Mouse (Mus musculus) intestine, embryonic 16.5 days (tissue): ENCODE measurements at regions not wholly inside any gene's neighbourhood (a gene's known extent, or its start where the extent isn't known, plus 50 kb on each side); places are given as distances from the start of the nearest gene placed in this dataset.
A peak's percentile ranks its signal among the peaks of the same experiment; 100 is the strongest.

ENCODE experiments used
- ATAC-seq: fragments of 200-750 bp; cut with Nextera tagmentation; 2 replicates; pipeline ENCODE4 v1.8.0; 2017; ENCODE audit warnings: moderate TSS enrichment, moderate library complexity
- H3K27ac ChIP-seq: fragments of 300-500 bp; sonication (generic); 2 replicates; pipeline ENCODE4 v1.5.1; 2014; ENCODE audit warnings: mild to moderate bottlenecking, low read length
- H3K27me3 ChIP-seq: fragments of 300-500 bp; sonication (generic); replicated peaks from 2 replicates; pipeline ENCODE4 v1.6.1; 2014; ENCODE audit warnings: low read length, control low read depth, mixed read lengths; ENCODE audit not compliant: control insufficient read depth, insufficient read depth
- H3K36me3 ChIP-seq: fragments of 300-500 bp; sonication (generic); 2 replicates; pipeline ENCODE4 v1.6.1; 2014; ENCODE audit warnings: low read length, control low read depth; ENCODE audit not compliant: control insufficient read depth, insufficient read depth
- H3K4me1 ChIP-seq: fragments of 300-500 bp; sonication (generic); 2 replicates; pipeline ENCODE4 v1.6.1; 2014; ENCODE audit warnings: low read length, control low read depth, mixed read lengths; ENCODE audit not compliant: control insufficient read depth, insufficient read depth
- H3K4me2 ChIP-seq: fragments of 300-500 bp; sonication (generic); 2 replicates; pipeline ENCODE4 v1.6.1; 2014; ENCODE audit warnings: low read depth, low read length, control low read depth
- H3K4me3 ChIP-seq: fragments of 300-500 bp; sonication (generic); 2 replicates; pipeline ENCODE4 v1.5.1; 2014; ENCODE audit warnings: mild to moderate bottlenecking, low read length
- H3K9ac ChIP-seq: fragments of 300-500 bp; sonication (generic); 2 replicates; pipeline ENCODE4 v1.6.1; 2014; ENCODE audit warnings: low read depth, low read length
- H3K9me3 ChIP-seq: fragments of 300-500 bp; sonication (generic); 2 replicates; pipeline ENCODE4 v1.6.1; 2016; ENCODE audit warnings: low read length, control low read depth; ENCODE audit not compliant: control insufficient read depth
- WGBS: fragments of 180-500 bp; shearing (Covaris S2); extraction: QIAGEN DNeasy Blood & Tissue Kit; methylation state at CpG from one replicate; pipeline ENCODE4 v1.1.7; 2014; 5-methylcytosine and 5-hydroxymethylcytosine counted together

DNA sequence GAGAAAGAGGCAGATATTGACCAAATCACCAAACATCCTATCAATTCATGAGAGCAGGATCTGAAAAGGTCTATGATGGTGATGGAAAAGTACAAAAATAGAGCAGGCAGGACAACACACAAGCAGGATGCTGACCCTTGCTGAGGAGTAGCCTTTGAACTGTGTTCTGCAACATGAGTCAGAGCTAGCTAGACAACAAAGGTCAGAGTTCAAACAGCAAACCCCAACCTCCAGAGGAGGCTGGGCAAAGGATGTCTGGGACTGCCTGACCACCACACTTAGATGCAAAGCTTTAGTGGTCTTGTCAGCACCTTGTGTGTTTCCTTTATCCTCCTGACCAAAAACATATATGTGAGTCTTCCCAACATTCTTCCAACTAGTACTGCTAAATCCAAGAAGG lies 122.5 kb upstream of the Car8 start:
- Histone ChIP-seq H3K36me3 (no peaks in the 10 kb centered on the region), H3K4me1 (no peaks in the 10 kb centered on the region), H3K4me2 (no peak overlapping the region), H3K27me3 (no peaks in the 10 kb centered on the region), H3K4me3 (no peak overlapping the region), H3K27ac (no peak overlapping the region), H3K9me3 (no peaks in the 10 kb centered on the region), H3K9ac (no peak overlapping the region)
- ATAC-seq: no peak

DNA sequence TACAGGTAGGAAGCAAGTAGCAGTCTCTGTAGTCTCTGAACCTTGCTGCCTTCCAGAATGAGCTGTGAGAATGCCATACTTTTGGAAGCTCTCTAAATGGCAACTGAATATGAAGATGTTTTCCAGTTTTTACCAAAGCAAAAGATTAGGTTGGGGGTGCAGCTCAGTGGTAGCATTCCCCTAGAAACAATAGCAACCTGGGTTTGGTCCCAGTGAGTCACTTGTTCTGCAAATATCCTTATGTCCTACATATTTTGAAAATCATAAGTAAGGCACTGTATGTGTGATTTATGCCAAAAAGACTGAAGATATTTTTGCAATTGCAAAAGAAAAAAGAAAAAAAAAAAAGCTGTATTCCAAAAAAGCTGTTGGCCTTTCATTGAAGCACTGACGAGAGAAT lies 118.6 kb upstream of the Car8 start:
- no peak overlapping the region for H3K4me3 ChIP-seq
- H3K27ac ChIP-seq: no peak overlapping the region
- H3K9ac ChIP-seq: no peak overlapping the region
- no peaks in the 10 kb centered on the region for H3K4me1 ChIP-seq
- no peaks in the 10 kb centered on the region for H3K36me3 ChIP-seq
- H3K4me2 ChIP-seq: no peak overlapping the region
- H3K9me3 ChIP-seq: no peaks in the 10 kb centered on the region
- ATAC-seq: no peak
- 88% methylated on average over 1 of the region's 1 CpGs for WGBS
- no peaks in the 10 kb centered on the region for H3K27me3 ChIP-seq

DNA sequence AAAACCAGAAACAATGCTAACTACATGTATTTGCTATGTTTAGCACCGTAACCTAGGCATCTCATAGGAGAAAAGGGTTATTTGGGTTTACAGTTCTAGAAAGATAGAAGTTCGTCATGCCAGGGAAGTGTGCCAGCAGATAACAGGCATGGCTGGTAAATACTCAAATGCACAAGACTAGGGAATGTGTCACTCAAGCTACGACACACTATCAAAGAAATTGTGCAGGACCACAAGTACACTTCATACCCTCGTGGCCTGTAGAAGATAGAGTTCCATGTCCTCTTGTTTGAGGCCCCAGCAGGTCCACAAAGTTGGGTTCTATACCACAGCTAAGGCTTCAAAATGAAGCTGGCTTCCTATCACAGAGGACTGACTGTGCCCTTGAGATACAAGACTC lies 103.1 kb upstream of the Car8 start:
- Histone ChIP-seq H3K9ac (no peak overlapping the region), H3K4me1 (no peaks in the 10 kb centered on the region), H3K27ac (no peak overlapping the region), H3K9me3 (no peaks in the 10 kb centered on the region), H3K4me3 (no peak overlapping the region), H3K27me3 (no peaks in the 10 kb centered on the region), H3K36me3 (no peaks in the 10 kb centered on the region), H3K4me2 (no peak overlapping the region)
- 87% methylated on average over 4 of the region's 4 CpGs for WGBS
- no peak for ATAC-seq

- H3K4me3 ChIP-seq: no peak overlapping the region
- ATAC-seq: peak; percentile 92
- no peak overlapping the region for H3K27ac ChIP-seq
- H3K36me3 ChIP-seq: no peaks in the 10 kb centered on the region
- H3K9ac ChIP-seq: no peak overlapping the region
- WGBS: 82% methylated on average over 10 of the region's 10 CpGs
- H3K9me3 ChIP-seq: no peaks in the 10 kb centered on the region
- H3K4me2 ChIP-seq: no peak overlapping the region
- H3K4me1 ChIP-seq: no peaks in the 10 kb centered on the region
- H3K27me3 ChIP-seq: no peaks in the 10 kb centered on the region
These were observed 70.6 kb upstream of the Car8 start for GRCm38 (mm10) chr4:8309241-8309987.

GRCm38 (mm10) chr4:8292563-8292962 lies 53.7 kb upstream of the Car8 start:
- 92% methylated on average over 1 of the region's 1 CpGs for WGBS
- H3K36me3 ChIP-seq: no peaks in the 10 kb centered on the region
- no peaks in the 10 kb centered on the region for H3K4me1 ChIP-seq
- H3K4me3 ChIP-seq: no peak overlapping the region
- H3K4me2 ChIP-seq: no peak overlapping the region
- H3K9me3 ChIP-seq: no peaks in the 10 kb centered on the region
- ATAC-seq: no peak
- no peak overlapping the region for H3K27ac ChIP-seq
- H3K9ac ChIP-seq: no peak overlapping the region
- H3K27me3 ChIP-seq: no peaks in the 10 kb centered on the region

DNA sequence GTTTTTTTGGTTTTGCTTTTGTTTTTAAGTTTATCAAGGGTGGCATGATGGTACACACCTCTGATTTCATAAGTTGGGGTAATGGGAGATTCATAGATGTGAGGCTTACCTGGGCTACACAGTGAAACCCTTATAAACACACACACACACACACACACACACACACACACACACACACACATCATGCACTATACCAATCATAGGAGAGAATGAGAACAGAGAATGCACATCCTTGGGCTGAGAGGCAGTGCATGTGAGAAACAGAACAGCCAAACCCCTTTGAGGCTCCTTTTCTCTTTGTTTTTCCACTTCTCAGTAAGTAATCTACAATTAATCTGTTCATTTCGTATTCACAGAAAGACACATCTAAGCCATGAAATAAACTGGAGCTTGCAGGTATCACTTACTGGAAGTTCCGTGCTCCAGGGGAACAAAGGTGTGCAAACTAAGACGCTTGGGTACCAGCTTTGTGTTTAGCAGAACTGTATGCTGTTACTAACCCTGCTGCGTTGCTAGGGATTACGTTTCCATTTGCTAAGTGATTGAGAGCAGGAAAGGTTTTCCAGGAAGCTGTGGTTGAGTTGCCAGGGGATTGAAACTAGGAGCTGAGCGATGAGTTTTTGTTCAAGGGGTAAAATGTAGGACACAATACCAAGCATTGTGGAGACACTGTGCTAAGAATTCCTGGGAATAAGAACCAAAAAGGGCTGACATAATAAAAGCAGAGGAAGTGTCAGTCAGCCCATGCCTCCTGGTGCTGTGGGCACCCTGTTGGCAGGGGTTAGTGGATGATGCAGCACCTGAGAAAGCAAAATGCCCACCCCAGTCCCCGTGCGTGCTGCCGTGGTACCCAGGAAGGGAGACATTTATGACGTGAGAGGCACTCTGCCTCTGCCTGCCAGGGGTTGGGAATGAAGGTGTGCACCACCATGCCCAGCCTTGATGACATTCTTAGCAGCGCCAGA lies 53.0 kb upstream of the Car8 start:
- Histone ChIP-seq H3K4me3 (no peak overlapping the region), H3K36me3 (no peaks in the 10 kb centered on the region), H3K9ac (no peak overlapping the region), H3K27me3 (no peaks in the 10 kb centered on the region), H3K27ac (no peak overlapping the region), H3K9me3 (no peaks in the 10 kb centered on the region), H3K4me2 (no peak overlapping the region), H3K4me1 (no peaks in the 10 kb centered on the region)
- ATAC-seq: no peak
- 65% methylated on average over 11 of the region's 11 CpGs for WGBS

GRCm38 (mm10) chr4:8289901-8290300 lies 51.1 kb upstream of the Car8 start:
- 75% methylated on average over 5 of the region's 5 CpGs for WGBS
- Histone ChIP-seq H3K27me3 (no peaks in the 10 kb centered on the region), H3K9ac (no peak overlapping the region), H3K9me3 (no peaks in the 10 kb centered on the region), H3K27ac (no peak overlapping the region), H3K4me3 (no peak overlapping the region), H3K4me2 (no peak overlapping the region), H3K36me3 (no peaks in the 10 kb centered on the region), H3K4me1 (no peaks in the 10 kb centered on the region)
- ATAC-seq: no peak
